In the genomic region with DNA sequence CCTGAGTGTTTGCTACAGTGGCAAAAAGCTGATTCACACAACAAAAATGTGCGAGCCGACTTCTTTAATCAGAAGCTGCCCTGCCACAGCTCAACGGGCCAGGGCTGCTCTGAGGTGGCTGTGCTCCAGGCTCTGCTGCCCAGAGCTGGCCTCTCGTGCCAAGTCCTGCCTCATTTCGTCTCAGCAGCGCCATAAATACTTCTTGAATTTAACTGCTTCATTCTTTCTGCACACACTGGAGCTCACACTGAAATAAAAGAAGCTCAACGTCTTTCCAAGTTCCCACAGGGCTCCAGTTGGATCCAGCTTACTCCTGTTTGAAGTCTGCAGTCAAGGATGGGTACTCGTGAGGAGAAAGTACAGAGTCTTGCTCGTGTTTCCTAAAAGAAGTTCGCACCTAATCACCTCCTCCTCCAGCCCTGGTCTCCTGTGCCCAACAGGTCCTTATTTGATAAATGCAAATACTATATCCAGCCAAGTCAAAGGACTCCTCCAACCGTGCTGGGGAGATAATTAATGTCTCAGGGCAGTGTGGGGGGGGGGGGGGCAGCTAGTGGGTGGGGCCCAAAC, we compare ENCODE assay signal across 8 mouse cellular contexts.
DNase-seq lines count a peak whose midpoint lies in the region; ATAC-seq and TF ChIP-seq lines count a peak whose summit lies in the region.

No protein-coding gene starts in this region.

- TF ChIP-seq CTCF in lung, postnatal 0 days (IDR thresholded peaks at IDR 0.05) = no peak

- no peaks in the 10 kb centered on the region for H3K9me3 ChIP-seq in hindbrain, embryonic 11.5 days (ENCODE audit: control insufficient read depth, low read length)
- no peaks in the 10 kb centered on the region for H3K9me3 ChIP-seq in lung, postnatal 0 days (ENCODE audit: low read length)

- H3K4me2 ChIP-seq in hindbrain, embryonic 11.5 days (replicated peaks; ENCODE audit: low read depth, low read length) = no peak overlapping the region
- H3K4me2 ChIP-seq in lung, postnatal 0 days (replicated peaks; ENCODE audit: low read depth, low read length) = no peak overlapping the region

- H3K4me1 ChIP-seq in hindbrain, embryonic 11.5 days (replicated peaks; ENCODE audit: control insufficient read depth, insufficient read depth, low read length) = 0 out of 2 replicates have a peak, but pooled peaks cover 2% of the 10 kb centered on the region
- peaks cover 31% of the 10 kb centered on the region for H3K4me1 ChIP-seq in lung, postnatal 0 days (ENCODE audit: insufficient read depth, low read depth, low read length)

- H3K9ac ChIP-seq in hindbrain, embryonic 11.5 days (ENCODE audit: low read depth, low read length) = no peak overlapping the region
- no peak overlapping the region for H3K9ac ChIP-seq in lung, postnatal 0 days (replicated peaks; ENCODE audit: low read depth)

- peak; percentile 65 for ATAC-seq in frontal cortex, adult (ENCODE audit: low TSS enrichment)
- ATAC-seq in hindbrain, embryonic 11.5 days (ENCODE audit: low FRiP score) = 0 out of 2 replicates have a peak, but pooled peaks have one; percentile 55
- ATAC-seq in lung, postnatal 0 days = peak; percentile 71

- WGBS in hindbrain, embryonic 11.5 days = 43% methylated on average over 11 of the region's 11 CpGs
- WGBS in lung, postnatal 0 days = 17% methylated on average over 11 of the region's 11 CpGs

- H3K27ac ChIP-seq in hindbrain, embryonic 11.5 days (ENCODE audit: low read depth, low read length) = no peak overlapping the region
- H3K27ac ChIP-seq in lung, postnatal 0 days (ENCODE audit: low read length) = peak overlapping the region; percentile 28

- no peak for TF ChIP-seq EP300 in lung, postnatal 0 days (IDR thresholded peaks at IDR 0.05)

- no peak overlapping the region for H3K4me3 ChIP-seq in hindbrain, embryonic 11.5 days (ENCODE audit: low read depth, low read length)
- H3K4me3 ChIP-seq in lung, postnatal 0 days (ENCODE audit: low read depth, low read length) = no peak overlapping the region

- no peaks in the 10 kb centered on the region for H3K36me3 ChIP-seq in hindbrain, embryonic 11.5 days (ENCODE audit: control insufficient read depth, insufficient read depth, low read length)
- no peaks in the 10 kb centered on the region for H3K36me3 ChIP-seq in lung, postnatal 0 days (ENCODE audit: insufficient read depth, low read length)

- peak; percentile 85 for DNase-seq in NIH3T3 (ENCODE audit: low read depth)
- DNase-seq in cerebellum, adult 11-12 months = peak; percentile 79
- peak; percentile 22 for DNase-seq in hindbrain, embryonic 11.5 days (ENCODE audit: low spot score)
- peak; percentile 65 to 73 for DNase-seq in layer of hippocampus, postnatal 10 days (ENCODE audit: low spot score in 2 of 2)
- peak; percentile 80 for DNase-seq in lung, postnatal 0 days (ENCODE audit: low spot score)
- DNase-seq in right cerebral cortex, postnatal 4 days = peak; percentile 59
- DNase-seq in thymus, postnatal 4 days = no peak

- H3K27me3 ChIP-seq in hindbrain, embryonic 11.5 days (ENCODE audit: control insufficient read depth, insufficient read depth, low read length) = no peaks in the 10 kb centered on the region; the same call in 1 of the 2 replicates
- H3K27me3 ChIP-seq in lung, postnatal 0 days (replicated peaks; ENCODE audit: insufficient read depth, low read length) = no peaks in the 10 kb centered on the region
